Mouse (Mus musculus) stomach, postnatal 0 days (tissue): Measurements from ENCODE around the gene Mroh2a.

ENCODE experiments used
- CTCF ChIP-seq: IDR thresholded peaks from 2 replicates; pipeline ENCODE4 v1.5.1; 2016; ENCODE audit warnings: antibody characterized with exemption, low read depth, mild to moderate bottlenecking, moderate library complexity
- EP300 ChIP-seq: optimal IDR thresholded peaks from 2 replicates; pipeline ENCODE3; 2016; ENCODE audit warnings: antibody characterized with exemption

DNA sequence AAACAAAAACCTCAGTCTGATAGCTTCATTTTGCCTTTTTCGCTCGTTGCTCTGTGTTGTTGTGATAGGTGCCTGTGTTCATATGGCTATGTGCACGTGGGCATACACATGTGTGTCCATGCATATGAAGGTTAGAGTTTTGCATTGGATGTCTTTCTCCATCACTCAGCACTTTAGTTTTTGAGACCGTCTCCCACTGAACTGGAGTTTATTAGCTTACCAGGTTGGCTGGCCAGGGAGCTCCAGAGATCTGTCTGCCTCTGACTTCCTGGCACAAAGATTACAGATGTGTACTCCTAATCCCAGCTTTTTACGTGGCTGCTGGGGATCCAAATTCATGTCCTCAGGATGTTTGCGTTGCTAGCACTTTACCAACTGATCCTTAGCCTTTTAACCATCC lies 77.0 kb downstream of the Mroh2a start:
- TF ChIP-seq CTCF (no peak), EP300 (no peak)
